Mouse (Mus musculus): ENCODE measurements around the gene Sertad4.

Gene Sertad4

DNA sequence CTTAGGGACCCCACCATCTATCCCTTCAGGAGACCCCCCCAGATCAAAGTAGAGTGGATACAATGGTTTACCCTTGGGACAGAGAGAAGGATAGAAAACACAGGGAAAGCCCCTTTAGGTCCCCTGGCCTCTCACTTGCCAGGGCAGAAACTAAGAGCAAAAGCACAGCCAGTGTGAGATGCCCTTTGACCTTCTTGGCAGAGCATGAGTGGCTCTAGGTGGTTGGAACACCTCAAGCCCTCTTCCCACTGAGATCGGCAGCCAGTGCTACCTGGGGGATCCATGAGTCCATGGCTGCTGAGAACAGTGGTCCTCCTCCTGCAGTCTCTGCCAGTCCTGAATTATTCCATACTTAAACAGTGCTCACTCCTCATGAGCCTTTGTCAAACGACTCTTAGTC lies 39.8 kb downstream of the Sertad4 start:
- peaks cover 29% of the 10 kb centered on the region for H3K27me3 ChIP-seq (ENCODE audit: insufficient read depth, low read length)
- no peaks in the 10 kb centered on the region for H3K9me3 ChIP-seq (ENCODE audit: low read length)
- H3K4me1 ChIP-seq (replicated peaks; ENCODE audit: low read depth, low read length) = peaks cover 17% of the 10 kb centered on the region
- no peak overlapping the region for H3K4me3 ChIP-seq (replicated peaks; ENCODE audit: low read length)
- no peaks in the 10 kb centered on the region for H3K36me3 ChIP-seq (ENCODE audit: insufficient read depth, low read length)
- no peak for TF ChIP-seq CTCF (conservative IDR thresholded peaks at IDR 0.05; ENCODE audit: low read length)
- TF ChIP-seq NANOG (IDR thresholded peaks at IDR 0.05; ENCODE audit: borderline replicate concordance, low read length) = no peak
- no peak for TF ChIP-seq POU5F1 (IDR thresholded peaks at IDR 0.05; ENCODE audit: borderline replicate concordance, low read length)

- H3K36me3 ChIP-seq (ENCODE audit: insufficient read depth, low read length) = no peaks in the 10 kb centered on the region
- H3K27me3 ChIP-seq (ENCODE audit: insufficient read depth, low read length) = peaks cover 22% of the 10 kb centered on the region
- peaks cover 17% of the 10 kb centered on the region for H3K4me1 ChIP-seq (replicated peaks; ENCODE audit: low read depth, low read length)
- H3K4me3 ChIP-seq (replicated peaks; ENCODE audit: low read length) = no peak overlapping the region
- no peak for TF ChIP-seq POU5F1 (IDR thresholded peaks at IDR 0.05; ENCODE audit: borderline replicate concordance, low read length)
- no peak for TF ChIP-seq NANOG (IDR thresholded peaks at IDR 0.05; ENCODE audit: borderline replicate concordance, low read length)
- no peak for TF ChIP-seq CTCF (conservative IDR thresholded peaks at IDR 0.05; ENCODE audit: low read length)
- H3K9me3 ChIP-seq (ENCODE audit: low read length) = no peaks in the 10 kb centered on the region
These were observed 40.9 kb downstream of the Sertad4 start for GRCm38 (mm10) chr1:192814700-192815099.

DNA sequence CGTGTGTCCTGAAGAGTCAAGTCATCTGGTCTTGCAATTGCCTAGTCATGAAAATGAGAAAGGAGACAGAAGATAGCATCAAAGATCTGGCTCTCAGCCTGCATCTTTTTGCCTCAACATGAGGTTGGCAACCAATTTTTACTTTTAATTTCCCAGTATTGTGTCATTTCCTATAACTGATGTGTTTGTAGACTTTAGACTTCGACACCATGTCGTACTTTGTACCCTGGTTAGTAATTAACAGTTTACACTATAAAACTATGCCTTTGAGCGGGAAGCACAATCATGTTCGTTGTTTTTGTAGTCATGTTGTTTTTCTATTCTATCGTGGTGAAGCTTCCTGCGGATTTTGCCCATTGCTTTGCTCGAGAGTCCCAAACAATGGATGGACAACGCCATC lies 42.8 kb downstream of the Sertad4 start:
- H3K36me3 ChIP-seq (ENCODE audit: insufficient read depth, low read length) = no peaks in the 10 kb centered on the region
- H3K4me3 ChIP-seq (replicated peaks; ENCODE audit: low read length) = no peak overlapping the region
- H3K27me3 ChIP-seq (ENCODE audit: insufficient read depth, low read length) = peaks cover 5% of the 10 kb centered on the region; the same call in 1 of the 2 replicates
- peaks cover 17% of the 10 kb centered on the region for H3K4me1 ChIP-seq (replicated peaks; ENCODE audit: low read depth, low read length)
- TF ChIP-seq CTCF (conservative IDR thresholded peaks at IDR 0.05; ENCODE audit: low read length) (no peak), POU5F1 (IDR thresholded peaks at IDR 0.05; ENCODE audit: borderline replicate concordance, low read length) (no peak), NANOG (IDR thresholded peaks at IDR 0.05; ENCODE audit: borderline replicate concordance, low read length) (no peak)
- H3K9me3 ChIP-seq (ENCODE audit: low read length) = no peaks in the 10 kb centered on the region

GRCm38 (mm10) chr1:192812290-192812689 lies 43.3 kb downstream of the Sertad4 start:
- Histone ChIP-seq H3K27me3 (ENCODE audit: insufficient read depth, low read length) (peaks cover 5% of the 10 kb centered on the region; the same call in 1 of the 2 replicates), H3K9me3 (ENCODE audit: low read length) (no peaks in the 10 kb centered on the region), H3K4me3 (replicated peaks; ENCODE audit: low read length) (no peak overlapping the region), H3K36me3 (ENCODE audit: insufficient read depth, low read length) (no peaks in the 10 kb centered on the region), H3K4me1 (replicated peaks; ENCODE audit: low read depth, low read length) (peaks cover 17% of the 10 kb centered on the region)
- TF ChIP-seq NANOG (IDR thresholded peaks at IDR 0.05; ENCODE audit: borderline replicate concordance, low read length) (no peak), CTCF (conservative IDR thresholded peaks at IDR 0.05; ENCODE audit: low read length) (no peak), POU5F1 (IDR thresholded peaks at IDR 0.05; ENCODE audit: borderline replicate concordance, low read length) (no peak)

- peaks cover 7% of the 10 kb centered on the region for H3K4me1 ChIP-seq (replicated peaks; ENCODE audit: low read depth, low read length)
- no peaks in the 10 kb centered on the region for H3K27me3 ChIP-seq (ENCODE audit: insufficient read depth, low read length)
- TF ChIP-seq CTCF (conservative IDR thresholded peaks at IDR 0.05; ENCODE audit: low read length) (no peak), NANOG (IDR thresholded peaks at IDR 0.05; ENCODE audit: borderline replicate concordance, low read length) (no peak), POU5F1 (IDR thresholded peaks at IDR 0.05; ENCODE audit: borderline replicate concordance, low read length) (no peak)
- H3K4me3 ChIP-seq (replicated peaks; ENCODE audit: low read length) = no peak overlapping the region
- no peaks in the 10 kb centered on the region for H3K9me3 ChIP-seq (ENCODE audit: low read length)
- no peaks in the 10 kb centered on the region for H3K36me3 ChIP-seq (ENCODE audit: insufficient read depth, low read length)
These were observed 49.1 kb downstream of the Sertad4 start for GRCm38 (mm10) chr1:192806168-192807157.

- TF ChIP-seq NANOG (IDR thresholded peaks at IDR 0.05; ENCODE audit: borderline replicate concordance, low read length) (no peak), CTCF (conservative IDR thresholded peaks at IDR 0.05; ENCODE audit: low read length) (no peak), POU5F1 (IDR thresholded peaks at IDR 0.05; ENCODE audit: borderline replicate concordance, low read length) (no peak)
- Histone ChIP-seq H3K36me3 (ENCODE audit: insufficient read depth, low read length) (no peaks in the 10 kb centered on the region), H3K9me3 (ENCODE audit: low read length) (no peaks in the 10 kb centered on the region), H3K4me1 (replicated peaks; ENCODE audit: low read depth, low read length) (peaks cover 44% of the 10 kb centered on the region), H3K4me3 (replicated peaks; ENCODE audit: low read length) (no peak overlapping the region), H3K27me3 (ENCODE audit: insufficient read depth, low read length) (peaks cover 8% of the 10 kb centered on the region; the same call in 1 of the 2 replicates)
These were observed 55.2 kb downstream of the Sertad4 start for GRCm38 (mm10) chr1:192800338-192800737.

GRCm38 (mm10) chr1:192799165-192799991 lies 56.2 kb downstream of the Sertad4 start:
- H3K27me3 ChIP-seq (ENCODE audit: insufficient read depth, low read length) = peaks cover 8% of the 10 kb centered on the region; the same call in 1 of the 2 replicates

More at GRCm38 (mm10) chr1:192799165-192799991, 56.2 kb downstream of the Sertad4 start:
- no peaks in the 10 kb centered on the region for H3K9me3 ChIP-seq (ENCODE audit: low read length)
- no peaks in the 10 kb centered on the region for H3K36me3 ChIP-seq (ENCODE audit: insufficient read depth, low read length)
- H3K4me1 ChIP-seq (replicated peaks; ENCODE audit: low read depth, low read length) = peaks cover 48% of the 10 kb centered on the region
- H3K4me3 ChIP-seq (replicated peaks; ENCODE audit: low read length) = no peak overlapping the region
- TF ChIP-seq POU5F1 (IDR thresholded peaks at IDR 0.05; ENCODE audit: borderline replicate concordance, low read length) (no peak), CTCF (conservative IDR thresholded peaks at IDR 0.05; ENCODE audit: low read length) (no peak), NANOG (IDR thresholded peaks at IDR 0.05; ENCODE audit: borderline replicate concordance, low read length) (no peak)
